Mouse (Mus musculus): ENCODE measurements at regions not wholly inside any gene's neighbourhood (a gene's known extent, or its start where the extent isn't known, plus 50 kb on each side); places are given as distances from the start of the nearest gene placed in this dataset.

DNA sequence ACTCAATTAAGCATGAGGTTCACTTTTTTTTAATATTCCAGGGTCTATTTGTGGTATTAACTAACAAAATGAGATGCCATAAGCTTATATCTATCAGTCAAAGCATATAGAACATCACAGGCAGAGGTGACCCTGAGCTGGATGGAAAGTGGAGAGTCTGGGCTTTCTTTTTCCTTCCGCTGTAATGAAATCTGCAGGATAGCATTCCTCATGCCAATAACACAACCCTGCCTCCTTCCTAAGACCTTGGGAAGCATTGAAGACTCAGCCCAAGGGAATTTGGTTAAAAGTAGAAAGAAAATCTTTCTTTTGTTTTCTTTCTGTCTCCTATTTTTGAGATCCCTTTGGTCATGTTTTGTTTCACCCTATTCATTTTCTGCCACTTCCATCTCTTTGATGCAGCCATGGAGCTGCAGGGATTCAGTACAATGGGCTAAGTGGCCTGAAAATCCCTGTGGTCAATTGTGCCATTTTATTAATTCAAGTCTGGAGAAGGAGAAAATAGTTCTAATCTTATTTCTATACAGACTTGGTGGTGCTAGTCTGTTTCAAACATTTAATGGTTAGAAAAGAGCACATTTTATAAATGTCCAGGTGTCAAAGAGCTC is 1006.9 kb downstream of the Olfm4 start:
- H3K27ac ChIP-seq (ENCODE audit: low read depth, low read length) = no peak overlapping the region
- H3K27me3 ChIP-seq (ENCODE audit: control insufficient read depth, insufficient read depth, low read length) = no peaks in the 10 kb centered on the region
- 88% methylated on average over 1 of the region's 1 CpGs for WGBS
- H3K9ac ChIP-seq (ENCODE audit: low read length) = no peak overlapping the region
- H3K4me1 ChIP-seq (ENCODE audit: control insufficient read depth, insufficient read depth, low read length) = no peaks in the 10 kb centered on the region
- H3K36me3 ChIP-seq (ENCODE audit: control insufficient read depth, insufficient read depth, low read length) = no peaks in the 10 kb centered on the region
- H3K4me3 ChIP-seq (ENCODE audit: low read depth, low read length) = no peak overlapping the region
- no peak overlapping the region for H3K4me2 ChIP-seq (ENCODE audit: low read depth)
- no peak for ATAC-seq (ENCODE audit: insufficient read depth, low FRiP score, low TSS enrichment)
- no peaks in the 10 kb centered on the region for H3K9me3 ChIP-seq (ENCODE audit: control insufficient read depth, low read length)
- DNase-seq (ENCODE audit: low spot score) = no peak

GRCm38 (mm10) chr14:80999030-80999429 is 1015.1 kb downstream of the Olfm4 start:
- 86% methylated on average over 1 of the region's 1 CpGs for WGBS
- no peak overlapping the region for H3K27ac ChIP-seq (ENCODE audit: low read depth, low read length)
- no peak overlapping the region for H3K9ac ChIP-seq (ENCODE audit: low read length)
- no peak overlapping the region for H3K4me3 ChIP-seq (ENCODE audit: low read depth, low read length)
- H3K4me2 ChIP-seq (ENCODE audit: low read depth) = no peak overlapping the region
- ATAC-seq (ENCODE audit: insufficient read depth, low FRiP score, low TSS enrichment) = no peak
- H3K9me3 ChIP-seq (ENCODE audit: control insufficient read depth, low read length) = no peaks in the 10 kb centered on the region
- DNase-seq (ENCODE audit: low spot score) = no peak
- H3K4me1 ChIP-seq (ENCODE audit: control insufficient read depth, insufficient read depth, low read length) = no peaks in the 10 kb centered on the region
- no peaks in the 10 kb centered on the region for H3K36me3 ChIP-seq (ENCODE audit: control insufficient read depth, insufficient read depth, low read length)
- H3K27me3 ChIP-seq (ENCODE audit: control insufficient read depth, insufficient read depth, low read length) = no peaks in the 10 kb centered on the region

DNA sequence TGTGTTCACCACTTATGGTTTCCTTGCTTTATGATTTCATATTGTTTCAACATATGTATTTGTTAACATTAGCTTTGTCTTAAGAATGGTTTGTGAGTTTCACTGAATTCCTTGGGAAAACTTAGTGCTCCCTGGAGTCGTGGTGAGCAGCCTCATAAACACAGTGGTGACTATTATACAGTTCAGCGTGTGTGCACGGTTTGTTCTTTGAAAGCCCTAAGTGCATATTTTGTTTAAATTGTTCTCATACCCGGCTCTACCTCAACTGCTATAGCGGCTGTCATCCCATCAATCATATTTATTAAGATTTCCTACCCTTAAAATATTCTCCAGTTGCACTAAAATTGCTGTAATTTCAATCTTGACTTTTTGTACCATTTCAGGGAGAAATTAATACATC is 1029.3 kb downstream of the Olfm4 start:
- H3K27ac ChIP-seq (ENCODE audit: low read depth, low read length) = no peak overlapping the region
- no peak for DNase-seq (ENCODE audit: low spot score)
- no peak overlapping the region for H3K9ac ChIP-seq (ENCODE audit: low read length)
- H3K4me1 ChIP-seq (ENCODE audit: control insufficient read depth, insufficient read depth, low read length) = no peaks in the 10 kb centered on the region
- no peak for ATAC-seq (ENCODE audit: insufficient read depth, low FRiP score, low TSS enrichment)
- no peak overlapping the region for H3K4me2 ChIP-seq (ENCODE audit: low read depth)
- no peak overlapping the region for H3K4me3 ChIP-seq (ENCODE audit: low read depth, low read length)
- WGBS = 70% methylated on average over 5 of the region's 5 CpGs
- H3K36me3 ChIP-seq (ENCODE audit: control insufficient read depth, insufficient read depth, low read length) = no peaks in the 10 kb centered on the region
- no peaks in the 10 kb centered on the region for H3K27me3 ChIP-seq (ENCODE audit: control insufficient read depth, insufficient read depth, low read length)
- no peaks in the 10 kb centered on the region for H3K9me3 ChIP-seq (ENCODE audit: control insufficient read depth, low read length)

GRCm38 (mm10) chr14:81031475-81031874 is 1047.6 kb downstream of the Olfm4 start:
- no peak for ATAC-seq (ENCODE audit: insufficient read depth, low FRiP score, low TSS enrichment)

GRCm38 (mm10) chr14:81037635-81038034 is 1053.8 kb downstream of the Olfm4 start:
- Histone ChIP-seq H3K36me3 (ENCODE audit: control insufficient read depth, insufficient read depth, low read length) (no peaks in the 10 kb centered on the region), H3K4me1 (ENCODE audit: control insufficient read depth, insufficient read depth, low read length) (no peaks in the 10 kb centered on the region), H3K27ac (ENCODE audit: low read depth, low read length) (no peak overlapping the region), H3K9ac (ENCODE audit: low read length) (no peak overlapping the region), H3K27me3 (ENCODE audit: control insufficient read depth, insufficient read depth, low read length) (no peaks in the 10 kb centered on the region), H3K9me3 (ENCODE audit: control insufficient read depth, low read length) (no peaks in the 10 kb centered on the region), H3K4me3 (ENCODE audit: low read depth, low read length) (no peak overlapping the region), H3K4me2 (ENCODE audit: low read depth) (no peak overlapping the region)
- 60% methylated on average over 2 of the region's 2 CpGs for WGBS
- ATAC-seq (ENCODE audit: insufficient read depth, low FRiP score, low TSS enrichment) (no peak), DNase-seq (ENCODE audit: low spot score) (no peak)

More at GRCm38 (mm10) chr14:81031475-81031874, 1047.6 kb downstream of the Olfm4 start:
- Histone ChIP-seq H3K36me3 (ENCODE audit: control insufficient read depth, insufficient read depth, low read length) (no peaks in the 10 kb centered on the region), H3K27me3 (ENCODE audit: control insufficient read depth, insufficient read depth, low read length) (no peaks in the 10 kb centered on the region), H3K27ac (ENCODE audit: low read depth, low read length) (no peak overlapping the region), H3K4me2 (ENCODE audit: low read depth) (no peak overlapping the region), H3K4me3 (ENCODE audit: low read depth, low read length) (no peak overlapping the region), H3K9me3 (ENCODE audit: control insufficient read depth, low read length) (no peaks in the 10 kb centered on the region), H3K4me1 (ENCODE audit: control insufficient read depth, insufficient read depth, low read length) (no peaks in the 10 kb centered on the region), H3K9ac (ENCODE audit: low read length) (no peak overlapping the region)
- DNase-seq (ENCODE audit: low spot score) = no peak

- Histone ChIP-seq H3K4me3 (ENCODE audit: low read depth, low read length) (no peak overlapping the region), H3K9ac (ENCODE audit: low read length) (no peak overlapping the region), H3K27ac (ENCODE audit: low read depth, low read length) (no peak overlapping the region), H3K4me2 (ENCODE audit: low read depth) (no peak overlapping the region), H3K27me3 (ENCODE audit: control insufficient read depth, insufficient read depth, low read length) (no peaks in the 10 kb centered on the region), H3K36me3 (ENCODE audit: control insufficient read depth, insufficient read depth, low read length) (no peaks in the 10 kb centered on the region), H3K4me1 (ENCODE audit: control insufficient read depth, insufficient read depth, low read length) (no peaks in the 10 kb centered on the region), H3K9me3 (ENCODE audit: control insufficient read depth, low read length) (no peaks in the 10 kb centered on the region)
- 90% methylated on average over 3 of the region's 3 CpGs for WGBS
- ATAC-seq (ENCODE audit: insufficient read depth, low FRiP score, low TSS enrichment) (no peak), DNase-seq (ENCODE audit: low spot score) (no peak)
These were observed 1054.2 kb downstream of the Olfm4 start for GRCm38 (mm10) chr14:81038045-81038444.

Measured in neural tube, embryonic 11.5 days (tissue).